Mouse (Mus musculus): ENCODE results near the gene Arfgap2.

Arfgap2 gene

DNA sequence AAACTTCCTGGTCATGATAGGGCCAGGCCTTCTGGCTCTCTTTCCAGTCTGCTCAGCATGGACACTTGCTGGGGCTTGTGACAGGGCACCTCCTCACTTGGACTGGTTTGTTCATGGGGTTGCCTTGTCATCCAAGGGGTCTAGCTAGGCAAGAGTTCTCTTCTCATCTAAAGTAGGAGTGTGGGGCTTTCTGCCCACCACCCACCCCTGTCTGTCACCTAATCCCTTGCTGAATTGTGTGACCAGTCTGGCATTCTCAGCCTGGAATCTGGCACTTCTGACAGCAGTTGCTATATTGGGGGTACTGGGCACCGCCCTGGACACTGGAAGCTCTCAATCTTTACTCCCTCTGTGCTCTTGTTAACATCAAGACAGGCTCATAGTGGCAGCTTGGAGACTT lies 5.3 kb upstream of the Arfgap2 start:
- DNase-seq (ENCODE audit: low spot score in 2 of 2): no peak

DNA sequence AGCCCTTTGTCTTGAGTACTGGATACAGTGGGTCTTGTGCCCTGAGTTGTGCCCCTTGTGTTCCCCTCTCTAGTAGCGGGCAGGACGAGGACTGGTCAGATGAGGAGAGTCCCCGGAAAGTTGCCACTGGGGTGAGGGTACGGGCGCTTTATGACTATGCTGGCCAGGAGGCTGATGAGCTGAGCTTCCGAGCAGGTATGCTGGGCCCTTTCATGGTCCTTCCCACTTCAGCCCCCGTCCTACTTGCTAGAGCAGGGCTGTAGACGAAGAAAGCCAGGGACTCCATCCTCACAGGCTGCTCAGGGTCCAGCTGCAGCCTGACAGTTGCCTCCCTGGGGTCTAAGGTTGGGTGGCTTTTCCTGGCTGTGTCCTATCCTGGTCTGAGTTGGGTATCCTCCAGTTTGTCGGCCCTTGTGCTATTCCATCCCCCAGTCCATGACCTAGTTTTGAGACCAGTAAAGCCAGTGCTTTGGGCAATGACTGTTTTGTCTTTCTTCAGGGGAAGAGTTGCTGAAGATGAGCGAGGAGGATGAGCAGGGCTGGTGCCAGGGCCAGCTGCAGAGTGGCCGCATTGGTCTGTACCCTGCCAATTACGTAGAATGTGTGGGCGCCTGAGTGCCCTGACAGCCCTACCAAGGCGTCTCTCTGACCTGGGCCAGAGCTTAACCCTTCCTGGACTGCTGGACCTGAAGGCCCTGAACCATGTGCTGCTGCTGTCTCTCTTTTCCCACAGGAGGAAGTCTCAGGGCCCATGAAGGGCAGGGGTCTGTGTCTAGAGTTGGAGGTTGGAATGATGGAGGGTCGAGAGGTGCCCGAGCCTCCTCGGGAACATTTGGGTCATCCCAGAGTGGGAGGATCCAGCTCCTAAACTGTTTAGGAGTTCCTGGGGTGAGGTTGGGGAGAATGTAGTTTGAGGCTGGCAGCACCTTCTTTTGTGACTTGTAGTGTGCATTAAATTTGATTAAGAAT lies 798 bp upstream of the Arfgap2 start:
- DNase-seq (ENCODE audit: low spot score in 2 of 2): no peak

DNA sequence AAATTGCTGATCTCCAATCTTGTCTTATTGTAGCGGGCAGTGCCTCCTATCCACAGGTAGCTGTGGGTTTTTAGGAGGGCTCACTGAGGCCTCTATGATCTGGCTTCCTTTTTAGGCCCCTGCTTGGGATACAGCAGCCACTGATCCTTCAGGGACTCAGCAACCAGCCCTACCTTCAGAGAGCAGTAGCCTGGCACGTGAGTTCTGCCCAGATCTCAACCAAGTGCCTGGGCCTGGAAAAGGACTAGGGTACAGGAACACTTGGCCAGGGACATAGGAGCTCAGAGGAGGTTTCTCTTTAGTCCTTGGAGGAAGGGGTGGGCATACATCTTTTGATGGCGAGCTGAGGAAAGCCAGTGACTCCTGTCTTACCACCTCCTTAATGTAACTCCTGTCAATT lies 3.3 kb downstream of the Arfgap2 start:
- no peak for DNase-seq (ENCODE audit: low spot score in 2 of 2)

DNA sequence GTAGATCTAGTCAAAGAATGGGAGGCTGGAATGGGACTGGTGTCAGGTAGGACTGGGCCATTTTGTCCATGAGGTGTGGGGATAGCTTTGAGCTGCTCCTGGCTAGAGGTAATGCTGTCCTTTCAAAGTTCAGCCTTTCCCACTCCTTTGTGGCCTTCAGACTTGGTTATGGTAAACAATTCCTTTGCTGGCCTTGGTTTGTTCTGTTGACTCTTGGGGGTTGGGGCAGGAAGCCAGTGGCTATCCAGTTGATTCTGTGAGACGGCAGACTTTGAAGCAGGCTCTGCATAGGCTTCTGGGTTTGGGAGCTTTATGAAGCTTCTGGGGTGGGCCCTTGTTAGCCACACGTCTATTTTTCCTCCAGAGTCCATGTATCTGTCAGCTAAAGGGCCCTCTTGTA lies 3.9 kb downstream of the Arfgap2 start:
- DNase-seq (ENCODE audit: low spot score in 2 of 2): no peak

DNA sequence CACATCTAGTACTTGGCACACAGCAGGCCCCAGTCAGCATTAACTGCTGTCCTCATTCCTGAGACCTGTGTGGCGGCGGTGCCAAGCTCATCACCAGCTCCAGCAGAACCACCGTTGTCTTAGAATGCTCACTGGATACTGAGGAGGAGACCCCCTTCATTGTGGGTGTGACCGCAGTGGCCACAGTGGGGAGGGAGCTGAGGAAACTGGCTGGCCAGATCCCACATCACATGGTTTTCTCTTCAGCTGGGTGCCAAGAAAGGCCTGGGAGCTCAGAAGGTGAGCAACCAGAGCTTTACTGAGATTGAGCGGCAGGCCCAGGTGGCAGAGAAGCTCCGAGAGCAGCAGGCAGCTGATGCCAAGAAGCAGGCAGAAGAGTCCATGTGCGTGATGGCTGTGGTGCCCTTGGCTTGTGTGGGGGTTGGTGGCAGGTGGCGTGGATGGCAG lies 4.9 kb downstream of the Arfgap2 start:
- no peak for DNase-seq (ENCODE audit: low spot score in 2 of 2)

DNA sequence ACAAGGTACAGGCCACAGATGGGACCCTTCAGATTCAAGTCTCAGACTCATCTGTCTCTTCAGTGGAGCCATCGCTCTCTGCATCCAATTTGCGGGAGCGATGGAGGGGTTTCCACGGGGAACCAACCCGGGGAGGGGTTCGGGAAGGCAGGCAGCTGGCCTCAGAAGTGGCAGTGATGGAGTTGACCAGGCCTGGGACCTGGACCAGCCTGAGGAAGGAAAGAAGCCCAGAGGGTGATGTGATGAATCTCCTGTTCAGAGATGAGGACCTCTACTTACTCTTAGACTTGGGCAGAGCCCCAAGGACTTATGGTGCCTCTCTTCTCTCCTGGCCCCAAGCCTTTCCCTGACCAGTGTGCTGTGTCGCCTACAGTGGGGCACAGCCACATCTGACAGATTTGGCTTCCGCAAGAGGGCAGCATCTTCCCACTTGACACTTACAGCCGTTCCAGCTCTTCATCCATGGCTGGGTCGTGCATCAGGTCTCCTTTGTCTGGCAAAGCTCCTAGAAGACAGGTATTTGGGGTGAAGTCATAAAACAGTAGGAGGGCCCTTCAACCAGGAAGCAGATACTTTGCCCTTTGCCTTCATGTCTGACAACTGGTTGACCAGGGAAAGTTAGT lies 14.1 kb downstream of the Arfgap2 start:
- DNase-seq (ENCODE audit: low spot score in 2 of 2): peak; percentile 54 to 56

DNA sequence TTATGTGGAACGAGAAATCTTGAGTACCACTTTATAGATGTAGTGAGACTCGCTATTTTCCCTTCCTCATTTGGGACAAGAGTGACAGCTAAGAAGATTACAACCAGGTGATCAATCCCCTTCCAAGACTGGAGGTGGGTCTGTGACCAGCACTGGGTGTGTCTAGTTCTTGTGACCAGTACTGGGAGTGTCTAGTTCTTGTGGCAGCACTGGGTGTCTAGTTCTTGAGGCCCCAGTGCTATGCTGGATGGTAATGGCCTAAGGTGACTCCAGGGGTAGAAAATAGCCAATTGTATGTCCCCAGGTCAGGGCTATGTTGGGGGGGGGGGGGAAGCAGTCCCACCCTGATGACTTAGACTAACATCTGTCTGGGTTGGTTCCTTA lies 14.6 kb downstream of the Arfgap2 start:
- DNase-seq (ENCODE audit: low spot score in 2 of 2): no peak

DNA sequence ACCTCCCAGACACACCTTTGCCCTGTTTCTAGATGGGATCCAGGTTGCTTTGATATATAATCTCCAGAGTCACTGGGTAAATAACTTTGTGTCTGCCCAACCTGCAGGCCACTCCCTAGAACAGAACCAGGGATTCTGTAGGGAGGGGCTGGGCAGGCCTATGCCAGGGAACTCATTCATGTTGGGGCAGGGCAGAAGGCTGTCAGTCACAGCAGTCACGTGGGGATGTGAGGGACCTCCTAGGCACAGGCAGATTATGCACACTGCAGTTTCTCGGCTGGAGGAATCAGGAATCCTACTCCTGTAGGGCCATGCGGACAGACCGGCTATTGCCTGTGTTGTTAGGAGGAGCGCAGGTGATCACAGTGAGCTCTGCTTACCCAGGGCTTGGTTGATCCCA lies 16.6 kb downstream of the Arfgap2 start:
- no peak for DNase-seq (ENCODE audit: low spot score in 2 of 2)

DNA sequence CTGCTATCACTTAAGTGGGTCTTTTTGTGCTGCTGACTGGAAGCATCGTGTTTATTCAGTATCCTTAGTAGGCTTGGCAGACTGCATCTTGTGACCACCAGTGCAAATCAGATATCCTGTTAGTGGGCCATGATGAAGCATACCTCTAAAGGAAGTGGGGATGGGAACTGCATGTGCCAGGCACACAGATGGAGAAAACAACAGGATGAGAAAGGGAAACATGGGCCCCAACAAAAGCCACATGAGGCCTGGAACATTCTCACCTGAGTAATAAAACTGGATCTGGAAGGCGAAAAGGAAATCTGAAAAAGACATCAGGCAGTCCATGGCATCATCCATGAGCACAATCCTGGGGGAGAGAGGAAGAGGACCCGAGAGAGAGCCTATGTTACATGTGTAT lies 19.2 kb downstream of the Arfgap2 start:
- no peak for DNase-seq (ENCODE audit: low spot score in 2 of 2)

DNA sequence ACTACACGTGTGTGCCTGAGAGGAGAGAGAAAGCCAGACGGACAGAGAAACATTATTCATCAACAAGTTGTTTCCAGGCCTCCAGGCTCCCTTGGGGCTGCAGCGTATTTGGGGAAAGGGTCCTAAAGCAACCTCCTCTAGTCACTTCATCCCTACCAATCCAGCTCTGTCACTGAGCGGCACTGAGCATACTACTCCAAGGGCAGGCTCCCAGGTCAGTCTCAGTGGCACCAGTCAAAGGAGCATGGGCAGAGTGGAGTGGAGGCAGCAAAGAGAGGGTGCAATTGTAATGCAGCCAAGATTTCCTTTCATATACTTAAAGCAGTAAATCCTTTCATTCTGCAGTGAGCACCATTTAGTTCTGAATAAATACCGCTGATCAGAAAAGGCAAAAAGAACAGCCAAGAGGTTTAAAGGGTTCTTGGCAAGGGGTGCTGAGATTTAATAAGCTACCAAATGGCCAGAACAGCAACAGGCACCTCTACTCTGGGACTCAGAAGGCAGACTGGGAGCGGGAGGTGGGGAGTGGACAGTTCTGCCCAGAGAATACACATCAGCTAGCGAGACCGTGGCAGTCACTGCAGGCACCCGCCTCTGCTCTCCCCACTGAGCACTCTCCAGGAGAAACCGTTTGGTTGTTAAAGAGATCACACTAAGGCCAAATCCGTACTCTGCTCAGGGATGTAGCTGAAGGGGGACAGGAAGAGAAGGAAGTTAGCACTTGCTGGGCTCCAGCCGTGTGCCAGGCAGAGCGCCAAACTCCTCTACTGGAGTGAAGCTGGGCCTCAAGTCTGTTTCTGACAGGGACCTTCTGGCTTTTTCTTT lies 19.8 kb downstream of the Arfgap2 start:
- peak in 1 of 2 experiments; percentile 57 for DNase-seq (ENCODE audit: low spot score in 2 of 2)

DNA sequence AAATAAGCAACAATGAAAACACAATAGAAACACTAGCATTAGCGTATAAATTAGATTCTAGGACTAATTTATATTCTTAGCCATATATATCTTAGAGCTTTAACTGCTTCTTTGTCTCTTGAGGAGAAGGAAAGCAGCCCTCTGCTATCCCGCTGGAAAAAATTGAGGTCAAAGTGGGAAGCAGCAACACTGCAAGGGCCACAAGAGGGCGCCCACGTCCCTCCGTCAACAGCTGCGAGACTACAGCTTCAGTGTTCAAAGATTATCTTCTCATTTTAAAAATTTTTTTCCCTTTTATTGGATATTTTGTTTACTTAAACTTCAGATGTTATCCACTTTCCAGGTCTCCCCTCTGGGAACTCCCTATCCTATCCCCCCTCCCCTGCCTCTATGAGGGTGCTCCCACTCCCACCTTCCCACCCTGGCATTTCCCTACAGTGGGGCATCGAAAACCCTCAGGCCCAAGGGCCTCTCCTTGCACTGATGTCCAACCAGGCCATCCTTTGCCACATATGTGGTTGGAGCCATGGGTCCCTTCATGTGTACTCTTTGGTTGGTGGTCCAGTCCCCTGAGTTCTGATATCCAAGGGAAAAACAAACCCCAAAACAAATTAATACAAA lies 21.2 kb downstream of the Arfgap2 start:
- DNase-seq (ENCODE audit: low spot score in 2 of 2): peak; percentile 83 to 84

DNA sequence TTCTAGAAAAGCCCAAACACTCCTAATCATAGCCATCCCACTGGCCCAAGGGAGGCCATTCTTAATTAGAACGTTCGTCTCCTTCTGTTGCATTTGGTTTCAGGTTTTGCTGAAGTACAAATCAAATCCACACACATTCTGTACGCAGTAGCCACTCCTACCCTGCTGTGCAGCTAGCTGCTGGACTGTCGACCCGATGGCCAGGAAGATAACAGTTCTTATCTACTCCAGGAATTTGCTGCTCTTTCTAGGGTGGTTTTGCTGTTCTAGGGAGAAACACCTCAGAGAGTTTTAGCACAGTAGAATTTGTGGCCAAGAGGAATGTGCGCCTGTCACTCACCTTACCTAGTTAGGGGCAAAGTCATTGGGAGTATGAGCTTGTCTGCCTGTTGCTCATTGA lies 22.8 kb downstream of the Arfgap2 start:
- DNase-seq (ENCODE audit: low spot score in 2 of 2): no peak

DNA sequence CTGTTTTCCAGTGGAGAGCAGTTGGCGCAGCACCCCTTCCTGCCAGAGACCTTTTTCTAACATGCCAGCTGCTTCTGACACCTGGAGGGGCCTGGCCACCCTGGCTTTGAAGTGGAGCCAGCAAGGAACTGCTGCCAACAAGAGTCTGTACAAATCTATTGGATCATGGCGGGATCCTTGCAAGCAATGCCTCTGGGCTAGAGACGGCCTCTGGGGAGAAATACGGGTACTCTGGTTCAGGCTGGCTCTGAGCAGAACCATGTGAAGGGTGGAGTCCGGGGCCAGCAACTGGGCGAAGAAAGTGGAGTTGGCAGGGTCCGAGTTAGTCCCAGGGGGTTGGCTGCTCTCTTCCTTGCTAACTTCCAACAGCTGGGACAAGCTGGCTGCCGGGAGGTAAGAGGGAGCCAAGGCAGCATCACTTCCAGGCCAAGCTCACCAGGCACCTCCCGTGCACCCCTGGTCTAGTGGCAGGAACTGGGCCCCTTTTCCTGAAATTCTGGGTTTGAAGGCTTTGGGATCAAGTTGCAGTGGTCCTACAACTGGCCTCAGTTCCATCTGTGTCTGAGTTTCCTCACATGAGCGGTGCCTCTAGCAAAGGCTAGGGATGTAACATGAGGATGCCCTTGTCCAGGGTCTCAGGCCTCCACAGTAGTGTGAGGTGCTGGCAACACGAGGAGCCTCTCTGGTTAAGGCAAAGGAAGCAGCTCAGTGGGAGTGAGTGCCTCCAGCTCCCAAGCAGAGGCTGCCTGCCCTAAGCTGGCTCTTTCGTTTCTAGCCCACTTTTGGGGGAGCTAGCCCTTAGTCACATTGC lies 26.6 kb downstream of the Arfgap2 start:
- DNase-seq (ENCODE audit: low spot score in 2 of 2): no peak

DNA sequence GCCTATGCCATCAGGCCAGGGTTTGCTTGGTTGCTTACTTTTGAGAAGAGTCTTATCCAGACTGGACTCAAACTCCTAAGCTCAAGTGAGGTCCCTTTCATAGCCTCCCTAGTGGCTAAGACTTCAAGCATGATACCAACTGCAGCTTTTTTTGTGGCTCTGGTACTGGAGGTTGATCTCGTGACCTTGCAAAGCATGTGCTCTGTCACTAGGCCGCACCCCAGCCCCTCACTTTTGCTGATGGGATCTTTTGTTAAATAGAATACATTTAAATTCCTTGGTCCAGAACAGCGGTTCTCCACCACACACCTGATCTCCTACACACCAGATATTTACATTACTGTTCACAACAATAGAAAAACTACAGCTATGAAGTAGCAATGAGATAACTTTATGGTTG lies 29.5 kb downstream of the Arfgap2 start:
- DNase-seq (ENCODE audit: low spot score in 2 of 2): no peak

DNA sequence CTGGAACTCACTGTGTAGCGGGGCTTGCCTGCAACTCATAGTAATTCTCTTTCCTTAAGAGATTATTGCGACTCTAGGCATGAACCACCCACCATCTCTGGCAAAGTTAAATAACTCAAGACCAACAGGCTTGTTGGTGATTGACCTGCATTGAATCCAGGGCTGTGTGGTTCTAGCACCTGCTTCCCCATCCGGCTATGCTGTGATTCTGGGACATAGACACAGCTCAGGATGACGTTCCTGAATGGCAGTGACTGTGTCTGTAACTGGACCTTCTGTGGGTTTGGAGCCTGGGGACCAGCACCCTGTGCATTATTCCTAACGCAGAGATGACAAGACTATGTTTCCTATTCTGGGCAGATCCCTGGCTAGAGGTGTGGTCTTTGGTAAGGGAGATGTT lies 31.1 kb downstream of the Arfgap2 start:
- no peak for DNase-seq (ENCODE audit: low spot score in 2 of 2)

DNA sequence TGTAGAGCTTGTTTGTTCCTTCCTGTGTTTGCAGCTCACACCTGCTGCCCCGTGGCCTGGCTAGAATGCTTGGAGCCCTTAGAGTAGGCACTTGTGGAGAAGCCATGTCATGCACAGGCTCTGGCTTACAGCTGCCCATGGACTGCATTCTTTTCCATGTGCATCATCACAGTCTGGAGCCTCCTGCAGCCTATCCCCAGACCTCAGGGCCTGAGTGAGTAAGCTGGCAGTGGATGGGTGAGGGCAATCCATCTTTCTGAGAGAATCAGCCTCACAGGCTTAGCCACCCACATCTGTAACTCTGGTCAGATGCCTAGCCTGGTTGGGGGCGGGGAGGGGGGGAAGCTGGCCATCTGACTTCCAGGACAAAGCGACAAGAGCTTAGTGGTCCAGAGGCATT lies 34.4 kb downstream of the Arfgap2 start:
- DNase-seq (ENCODE audit: low spot score in 2 of 2): no peak

DNA sequence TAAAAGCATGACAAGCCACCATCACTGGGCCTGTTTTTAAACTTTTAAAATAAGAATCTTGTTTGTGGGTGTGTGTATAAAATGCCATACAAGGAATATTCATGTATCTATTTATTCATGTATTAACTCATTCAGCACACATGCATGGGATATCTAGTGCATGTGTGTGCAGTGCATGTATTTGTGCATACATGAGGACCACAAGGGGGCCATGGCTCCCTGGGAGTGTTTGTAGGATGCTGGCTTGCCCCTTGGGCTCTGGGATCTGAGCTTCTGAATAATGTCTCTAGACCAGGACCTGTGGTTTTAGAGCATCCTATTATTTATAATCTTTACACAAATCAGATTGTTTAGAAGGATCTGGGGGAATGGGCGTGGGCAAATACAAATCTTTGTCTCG lies 36.0 kb downstream of the Arfgap2 start:
- DNase-seq (ENCODE audit: low spot score in 2 of 2): no peak

DNA sequence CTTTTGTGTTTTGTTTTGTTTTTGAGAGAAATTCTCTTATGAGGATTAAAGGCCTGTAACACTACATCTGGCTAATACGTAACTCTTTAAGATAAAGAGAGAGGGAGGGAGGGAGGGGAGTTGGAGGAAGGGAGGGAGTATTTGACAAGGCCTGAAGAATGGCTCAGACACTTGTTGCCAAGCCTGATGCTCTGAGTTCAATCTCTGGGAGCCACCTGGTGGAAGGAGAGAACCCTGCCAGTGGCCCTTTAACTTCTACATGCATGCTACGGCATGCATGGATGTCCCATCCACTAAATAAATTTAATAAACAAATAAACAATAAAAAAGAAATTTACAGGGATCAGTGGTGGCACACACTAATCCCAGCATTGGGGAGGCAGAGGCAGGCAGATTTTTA lies 37.1 kb downstream of the Arfgap2 start:
- no peak for DNase-seq (ENCODE audit: low spot score in 2 of 2)

DNA sequence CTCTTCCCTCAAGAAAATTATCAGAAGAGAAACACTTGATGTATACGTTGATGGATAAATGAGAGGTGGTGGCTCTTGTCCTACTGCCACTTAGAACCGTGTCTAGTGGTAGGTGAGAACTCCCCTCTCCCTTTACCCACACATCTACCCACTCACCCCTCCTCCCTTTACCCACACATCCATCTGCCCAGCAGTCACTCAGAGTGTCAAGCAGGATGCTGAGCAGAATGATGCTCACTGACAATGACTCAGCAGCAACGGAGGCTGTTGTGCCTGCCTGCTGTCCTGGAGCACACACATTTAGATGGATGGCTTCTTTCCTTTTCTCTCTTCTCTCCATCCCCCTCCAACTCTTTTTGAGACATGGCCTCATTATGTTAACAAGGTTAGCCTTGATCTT lies 38.1 kb downstream of the Arfgap2 start:
- peak in 1 of 2 experiments; percentile 56 for DNase-seq (ENCODE audit: low spot score in 2 of 2)

DNA sequence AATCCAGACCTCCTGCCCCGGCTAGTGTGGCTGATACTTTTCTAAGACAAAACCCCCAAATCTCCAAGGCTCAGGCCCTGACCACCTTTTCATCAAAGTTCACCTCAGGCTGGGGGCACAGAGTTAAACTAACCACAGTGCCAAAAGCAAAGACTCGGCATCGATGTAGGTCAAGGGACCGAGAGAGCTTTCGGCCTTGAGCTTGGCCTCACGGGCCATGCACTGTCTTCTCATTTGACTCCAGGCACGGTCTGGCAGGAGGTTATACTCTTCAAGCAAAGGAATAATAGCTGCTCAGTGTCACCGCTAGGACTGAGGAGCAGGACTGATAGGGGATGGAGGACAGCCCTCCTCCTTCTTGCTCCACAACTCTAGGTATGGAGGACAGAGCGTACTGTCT lies 41.2 kb downstream of the Arfgap2 start:
- DNase-seq (ENCODE audit: low spot score in 2 of 2): no peak

DNA sequence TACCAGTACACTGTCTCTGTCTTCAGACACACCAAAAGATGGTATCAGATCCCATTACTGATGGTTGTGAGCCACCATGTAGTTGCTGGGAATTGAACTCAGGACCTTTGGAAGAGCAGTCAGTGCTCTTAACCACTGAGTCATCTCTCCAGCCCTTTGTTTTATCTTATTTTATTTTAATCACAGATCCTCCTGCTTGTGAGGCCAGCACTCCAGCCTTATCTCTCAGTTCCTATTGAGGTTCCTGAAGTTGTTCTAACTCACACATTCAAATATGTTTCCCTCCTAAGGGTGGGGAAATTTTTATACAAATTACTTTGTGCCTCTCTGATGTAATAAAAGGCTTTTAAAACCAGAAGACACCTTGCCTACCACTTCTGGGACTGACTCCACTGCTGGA lies 41.8 kb downstream of the Arfgap2 start:
- DNase-seq (ENCODE audit: low spot score in 2 of 2): no peak

All from right cerebral cortex, adult 2 months (tissue).